Mouse (Mus musculus) limb, embryonic 14.5 days (tissue): Measurements from ENCODE around the gene Map2k2. TPM values are rescaled to one million over a fixed set of nuclear protein-coding genes. Genes with fewer than 3 reads are reported as not detected.
A peak's percentile ranks its signal among the peaks of the same experiment; 100 is the strongest.

Experiments
- ATAC-seq: fragments of 200-750 bp; cut with Nextera tagmentation; 2 replicates; pipeline ENCODE4 v1.8.0; 2017; ENCODE audit warnings: low read depth, moderate number of reproducible peaks, moderate TSS enrichment; ENCODE audit not compliant: low FRiP score
- DNase-seq: peaks from one replicate; pipeline ENCODE4 v3.0.0-alpha.2; 2015; ENCODE audit warnings: low spot score
- H3K27ac ChIP-seq: fragments of 300-500 bp; sonication (generic); replicated peaks from 2 replicates; pipeline ENCODE4 v1.5.1; 2014; ENCODE audit warnings: low read depth, mild to moderate bottlenecking, low read length, moderate library complexity, mixed read lengths
- H3K27me3 ChIP-seq: fragments of 300-500 bp; sonication (generic); 2 replicates; pipeline ENCODE4 v1.6.1; 2014; ENCODE audit warnings: low read length, mixed read lengths; ENCODE audit not compliant: control insufficient read depth, insufficient read depth
- H3K36me3 ChIP-seq: fragments of 300-500 bp; sonication (generic); 2 replicates; pipeline ENCODE4 v1.6.1; 2014; ENCODE audit warnings: mild to moderate bottlenecking, low read length, moderate library complexity, mixed read lengths; ENCODE audit not compliant: control insufficient read depth, insufficient read depth
- H3K4me1 ChIP-seq: fragments of 300-500 bp; sonication (generic); 2 replicates; pipeline ENCODE4 v1.6.1; 2014; ENCODE audit warnings: antibody characterized with exemption, low read length, mixed read lengths; ENCODE audit not compliant: control insufficient read depth, insufficient read depth
- H3K4me2 ChIP-seq: fragments of 300-500 bp; sonication (generic); replicated peaks from 2 replicates; pipeline ENCODE4 v1.6.1; 2014; ENCODE audit warnings: low read depth, mild to moderate bottlenecking, low read length, moderate library complexity; ENCODE audit not compliant: severe bottlenecking
- H3K4me3 ChIP-seq: fragments of 300-500 bp; sonication (generic); replicated peaks from 2 replicates; pipeline ENCODE4 v1.5.1; 2014; ENCODE audit warnings: low read length
- H3K9ac ChIP-seq: fragments of 300-500 bp; sonication (generic); 2 replicates; pipeline ENCODE4 v1.6.1; 2014; ENCODE audit warnings: mild to moderate bottlenecking, low read depth, low read length, moderate library complexity; ENCODE audit not compliant: severe bottlenecking
- H3K9me3 ChIP-seq: fragments of 300-500 bp; sonication (generic); 2 replicates; pipeline ENCODE4 v1.6.1; 2016; ENCODE audit warnings: low read length; ENCODE audit not compliant: control insufficient read depth
- POLR2A ChIP-seq: fragments of 200-500 bp; IDR thresholded peaks from 2 replicates; pipeline ENCODE4 v1.8.0; 2012; ENCODE audit warnings: inconsistent platforms, mild to moderate bottlenecking, moderate library complexity, borderline replicate concordance; ENCODE audit not compliant: insufficient read depth, insufficient read length; ENCODE audit errors: extremely low read depth
- WGBS: fragments of 180-500 bp; shearing (Covaris S2); extraction: QIAGEN DNeasy Blood & Tissue Kit; methylation state at CpG from one replicate; pipeline ENCODE4 v1.1.7; 2014; 5-methylcytosine and 5-hydroxymethylcytosine counted together
- polyA plus RNA-seq, 2 experiments: library from polyadenylated mRNA; depleted of rRNA in 1 of 2; stranded (reverse) in 1 of 2; unstranded in 1 of 2; fragments of >200 nt; fragmentation: Nextera tagmentation in 1 of 2; extraction: Ambion mirVana in 1 of 2; gene quantifications; 2 replicates each; pipeline versions ENCODE4 v1.2.1 to v1.2.3; 2012 to 2014

Gene Map2k2
- polyA plus RNA-seq, 2 experiments, result 165 to 176 TPM

- no peaks in the 10 kb centered on the region for H3K27me3 ChIP-seq
- H3K9ac ChIP-seq, result no peak overlapping the region
- H3K9me3 ChIP-seq, result no peaks in the 10 kb centered on the region
- no peak for TF ChIP-seq POLR2A
- H3K27ac ChIP-seq, result no peak overlapping the region
- H3K4me2 ChIP-seq, result no peak overlapping the region
- peaks cover 6% of the 10 kb centered on the region for H3K4me1 ChIP-seq
- ATAC-seq (no peak), DNase-seq (no peak)
- peaks cover 12% of the 10 kb centered on the region for H3K36me3 ChIP-seq
- H3K4me3 ChIP-seq, result no peak overlapping the region
- 75% methylated on average over 5 of the region's 5 CpGs for WGBS
Observed at GRCm38 (mm10) chr10:81068706-81069105, 37.0 kb upstream of the Map2k2 start.

DNA sequence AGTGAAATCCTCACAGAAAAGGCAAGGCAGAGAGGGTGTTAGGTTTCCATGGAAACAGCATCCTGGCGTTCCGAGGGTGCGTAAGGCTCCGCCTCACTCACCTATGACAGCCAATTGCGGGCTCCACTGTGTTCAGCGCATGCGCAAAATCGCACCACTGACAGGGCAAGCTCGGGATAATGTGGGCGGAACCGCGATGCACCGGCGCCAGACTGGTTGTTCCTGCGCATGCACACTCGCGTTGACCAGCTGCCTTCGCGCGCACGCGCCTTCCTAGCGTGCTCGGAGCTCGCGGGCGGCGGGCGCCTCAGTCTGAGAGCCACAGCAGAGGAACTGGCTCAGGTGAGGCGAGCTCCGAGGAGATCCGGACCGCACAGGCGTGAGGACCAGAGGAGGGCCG, 35.9 kb upstream of the Map2k2 start, which contains the start of gene Thop1:
Gene Thop1, plus strand, starts transcription at position 200 of the 400 bp plus-strand sequence.
- Histone ChIP-seq H3K27ac (peak within 1 kb of the TSS; percentile 48), H3K9ac (peak within 1 kb of the TSS; percentile 77), H3K4me1 (peaks cover 6% of the 10 kb centered on the region), H3K4me3 (peak within 1 kb of the TSS; percentile 73), H3K36me3 (peaks cover 22% of the 10 kb centered on the region), H3K4me2 (peak within 1 kb of the TSS; percentile 47), H3K27me3 (no peaks in the 10 kb centered on the region), H3K9me3 (no peaks in the 10 kb centered on the region)
- TF ChIP-seq POLR2A, result peak; percentile 84; the same call in 1 of the 2 replicates
- DNase-seq (peak; percentile 99), ATAC-seq (peak; percentile 96)
- under 1% methylated on average over 32 of the region's 35 CpGs for WGBS

DNA sequence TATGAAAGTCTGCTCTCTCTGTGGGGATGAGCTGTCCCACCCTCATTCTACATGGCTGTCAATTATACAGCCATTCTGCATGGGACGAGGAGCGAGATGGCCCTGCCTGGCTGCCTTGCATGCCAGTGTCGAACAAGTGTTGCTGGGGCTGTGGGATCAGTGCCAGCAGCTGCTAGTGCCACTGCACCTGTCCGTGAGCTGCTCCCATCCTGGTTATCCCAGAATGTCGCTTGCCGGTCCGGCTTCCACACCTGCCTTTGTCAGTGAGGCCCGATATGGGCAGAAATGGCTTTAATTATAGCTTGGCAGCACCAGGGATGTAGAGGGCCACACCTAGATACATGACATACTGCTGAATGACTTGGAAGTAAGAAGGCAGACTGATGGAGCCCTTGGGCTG, 33.4 kb upstream of the Map2k2 start:
- DNase-seq, result peak; percentile 12
- peaks cover 42% of the 10 kb centered on the region for H3K36me3 ChIP-seq
- TF ChIP-seq POLR2A, result no peak
- H3K4me1 ChIP-seq, result peaks cover 6% of the 10 kb centered on the region
- no peak overlapping the region for H3K4me2 ChIP-seq
- H3K9me3 ChIP-seq, result no peaks in the 10 kb centered on the region
- WGBS, result 90% methylated on average over 8 of the region's 8 CpGs
- no peak overlapping the region for H3K27ac ChIP-seq
- no peak overlapping the region for H3K4me3 ChIP-seq
- H3K9ac ChIP-seq, result no peak overlapping the region
- no peak for ATAC-seq
- H3K27me3 ChIP-seq, result no peaks in the 10 kb centered on the region

DNA sequence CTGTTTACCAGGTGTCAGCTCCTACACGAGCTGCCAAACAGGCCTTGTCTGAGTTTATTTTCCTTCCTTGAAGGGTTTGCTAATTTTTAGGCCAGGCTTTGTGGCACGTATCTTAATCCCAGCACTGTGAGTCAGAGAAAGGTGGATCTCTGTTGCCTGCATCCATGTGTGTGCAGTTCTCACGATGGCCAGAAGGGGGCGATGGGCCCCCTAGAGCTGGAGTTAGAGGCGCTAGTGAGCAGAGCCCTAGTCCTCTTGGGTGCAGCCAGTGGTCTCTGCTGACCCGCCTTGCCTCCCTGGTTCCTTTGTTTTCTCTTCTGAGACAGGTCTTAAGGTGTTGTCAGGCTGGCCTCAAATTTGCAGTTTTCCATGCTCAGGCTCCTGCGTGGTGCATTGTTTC, 32.3 kb upstream of the Map2k2 start:
- Histone ChIP-seq H3K4me3 (no peak overlapping the region), H3K27ac (no peak overlapping the region), H3K9me3 (no peaks in the 10 kb centered on the region), H3K27me3 (no peaks in the 10 kb centered on the region), H3K9ac (no peak overlapping the region), H3K4me1 (peaks cover 6% of the 10 kb centered on the region), H3K36me3 (peaks cover 53% of the 10 kb centered on the region), H3K4me2 (no peak overlapping the region)
- ATAC-seq (no peak), DNase-seq (no peak)
- TF ChIP-seq POLR2A, result no peak
- 65% methylated on average over 7 of the region's 7 CpGs for WGBS

DNA sequence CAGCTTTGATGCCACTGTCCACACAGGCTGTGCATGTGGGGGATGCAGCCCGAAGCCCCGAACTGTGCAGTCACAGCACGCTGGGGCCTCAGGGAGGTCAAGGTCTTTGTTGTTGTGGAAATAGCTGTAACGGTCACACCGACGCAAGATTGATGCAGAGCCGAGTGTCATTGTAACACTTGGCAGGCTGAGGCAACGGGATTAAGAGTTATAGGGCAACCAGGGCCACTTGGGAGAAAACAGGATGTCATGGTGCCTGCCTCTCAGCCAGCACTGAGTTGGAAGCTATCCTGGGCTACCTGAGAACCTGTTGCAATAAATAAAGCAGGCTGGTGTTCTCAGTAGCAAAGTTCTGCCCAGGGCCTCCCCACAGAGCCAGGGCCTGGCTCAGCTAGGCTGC, 30.0 kb upstream of the Map2k2 start:
- ATAC-seq, result no peak
- DNase-seq, result no peak
- Histone ChIP-seq H3K4me3 (no peak overlapping the region), H3K36me3 (peaks cover 75% of the 10 kb centered on the region), H3K27ac (no peak overlapping the region), H3K9ac (no peak overlapping the region), H3K4me1 (peaks cover 2% of the 10 kb centered on the region), H3K27me3 (no peaks in the 10 kb centered on the region), H3K4me2 (no peak overlapping the region), H3K9me3 (no peaks in the 10 kb centered on the region)
- TF ChIP-seq POLR2A, result no peak
- WGBS, result 90% methylated on average over 8 of the region's 8 CpGs

DNA sequence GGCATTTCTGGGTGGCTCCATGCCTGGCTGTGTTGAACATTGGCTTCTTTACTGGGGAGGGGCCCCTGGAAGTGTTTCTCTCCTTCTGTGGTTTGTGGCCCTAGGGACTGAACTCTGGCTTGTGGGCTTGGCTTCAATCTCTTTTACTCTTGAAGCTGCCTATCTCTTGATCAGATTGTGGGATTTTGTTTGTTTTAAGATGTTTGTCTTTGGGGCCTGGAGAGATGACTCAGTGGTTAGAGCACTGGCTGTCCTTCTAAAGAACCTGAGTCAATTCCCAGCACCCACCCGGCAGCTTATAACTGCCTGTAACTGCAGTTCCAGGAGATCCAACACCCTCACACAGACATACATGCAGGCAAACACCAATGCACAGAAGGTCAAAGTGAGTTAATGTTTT, 29.4 kb upstream of the Map2k2 start:
- Histone ChIP-seq H3K4me1 (no peaks in the 10 kb centered on the region), H3K27ac (no peak overlapping the region), H3K9ac (no peak overlapping the region), H3K36me3 (peaks cover 81% of the 10 kb centered on the region), H3K9me3 (no peaks in the 10 kb centered on the region), H3K4me3 (no peak overlapping the region), H3K4me2 (no peak overlapping the region), H3K27me3 (no peaks in the 10 kb centered on the region)
- 86% methylated on average over 1 of the region's 1 CpGs for WGBS
- TF ChIP-seq POLR2A, result no peak
- DNase-seq (no peak), ATAC-seq (no peak)
